ENCODE assay signal across 7 mouse cellular contexts in the genomic region with DNA sequence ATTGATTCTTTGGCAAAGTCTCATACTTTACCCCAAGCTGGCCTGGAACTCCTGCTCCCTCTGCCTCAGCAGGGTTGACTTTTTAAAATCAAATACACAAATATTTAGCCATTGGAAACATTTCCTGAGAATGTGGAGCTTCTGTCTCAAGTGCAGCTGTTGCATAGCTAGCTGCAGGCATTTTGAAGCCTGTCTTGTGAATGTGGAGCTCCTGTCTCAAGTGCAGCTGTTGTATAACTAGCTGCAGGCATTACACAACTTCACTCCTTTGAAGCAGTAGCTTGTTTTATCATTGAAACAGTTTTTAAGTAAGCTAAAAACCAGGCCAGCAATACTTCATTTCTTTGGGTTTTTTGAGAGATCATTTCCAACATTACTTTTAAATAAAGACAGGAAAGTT. TPM values are rescaled to one million over a fixed set of nuclear protein-coding genes. Genes with fewer than 3 reads are reported as not detected.
DNase-seq lines count a peak whose midpoint lies in the region; ATAC-seq and TF ChIP-seq lines count a peak whose summit lies in the region.

No protein-coding gene starts in this region.

- H3K36me3 ChIP-seq in spleen, adult 2 months (ENCODE audit: control insufficient read depth, insufficient read depth, low read length), result peaks cover 37% of the 10 kb centered on the region
- H3K36me3 ChIP-seq in midbrain, embryonic 11.5 days (ENCODE audit: control insufficient read depth, insufficient read depth, low read length), result no peaks in the 10 kb centered on the region

- no peak overlapping the region for H3K9ac ChIP-seq in midbrain, embryonic 11.5 days (ENCODE audit: low read length)

- no peak for ATAC-seq in midbrain, embryonic 11.5 days (ENCODE audit: low FRiP score)

- TF ChIP-seq CTCF in spleen, adult 2 months (IDR thresholded peaks at IDR 0.05; ENCODE audit: extremely low read depth, insufficient read depth, insufficient read length, insufficient replicate concordance), result no peak

- H3K4me2 ChIP-seq in midbrain, embryonic 11.5 days, result peak overlapping the region; percentile 11; the same call in 1 of the 2 replicates

- H3K4me3 ChIP-seq in spleen, adult 2 months (ENCODE audit: extremely low read depth, insufficient read depth, insufficient read length), result peak overlapping the region; percentile 69
- H3K4me3 ChIP-seq in midbrain, embryonic 11.5 days (ENCODE audit: low read depth, low read length), result no peak overlapping the region

- no peaks in the 10 kb centered on the region for H3K27me3 ChIP-seq in spleen, adult 2 months (ENCODE audit: control insufficient read depth, insufficient read depth, low read length)
- H3K27me3 ChIP-seq in midbrain, embryonic 11.5 days (ENCODE audit: control insufficient read depth, insufficient read depth, low read length), result no peaks in the 10 kb centered on the region

- H3K27ac ChIP-seq in spleen, adult 2 months (ENCODE audit: insufficient read depth, low read length), result peak overlapping the region; percentile 92
- H3K27ac ChIP-seq in midbrain, embryonic 11.5 days (ENCODE audit: low read depth, low read length), result no peak overlapping the region

- no peaks in the 10 kb centered on the region for H3K9me3 ChIP-seq in midbrain, embryonic 11.5 days (ENCODE audit: control insufficient read depth, low read length)

- peaks cover 3% of the 10 kb centered on the region; the same call in 1 of the 2 replicates for H3K4me1 ChIP-seq in spleen, adult 2 months (ENCODE audit: control insufficient read depth, insufficient read depth, insufficient read length)
- H3K4me1 ChIP-seq in midbrain, embryonic 11.5 days (ENCODE audit: control insufficient read depth, insufficient read depth, low read length), result peaks cover 3% of the 10 kb centered on the region; the same call in 1 of the 2 replicates

- TF ChIP-seq POLR2A in spleen, adult 2 months (IDR thresholded peaks at IDR 0.05; ENCODE audit: low read depth, low read length), result peak; percentile 42

- DNase-seq in spleen, adult 2 months (ENCODE audit: low read depth in 1 of 2, low spot score in 2 of 2), result peak in 1 of 2 experiments; percentile 38
- no peak for DNase-seq in spleen, adult 12 weeks (ENCODE audit: low spot score)
- peak; percentile 61 for DNase-seq in fat pad, adult 2 months (ENCODE audit: extremely low read depth, low read depth, low spot score)
- peak; percentile 50 to 58 for DNase-seq in kidney, postnatal 25 days
- peak; percentile 84 for DNase-seq in midbrain, embryonic 11.5 days (ENCODE audit: low spot score, missing footprints)
- no peak for DNase-seq in layer of hippocampus, postnatal 25 days (ENCODE audit: extremely low spot score in 1 of 2, low spot score in 1 of 2)
- DNase-seq in right cerebral cortex, adult 18-20 months, result no peak

RNA-seq across cellular contexts. Expression of gene Clec2d, which starts 1.3 kb away (rescaled TPM):
- 47.0 and 47.4 TPM in 2 replicates for polyA plus RNA-seq in spleen, adult 2 months (2012; rRNA removed)
- polyA plus RNA-seq in midbrain, embryonic 11.5 days (2014; fragmentation: Nextera tagmentation; extraction: Ambion mirVana), result not detected in 2 replicates
- 1 to 10 TPM; 6.2 to 7.4 TPM for total RNA-seq in layer of hippocampus, postnatal 25 days (2021)

Comparison
In these comparisons a context has a peak if more than half of its experiments do, and no peak if none do; other contexts are left out.
1. DNase-seq: peak in fat pad, adult 2 months (single experiment), kidney, postnatal 25 days (2 of 2) and midbrain, embryonic 11.5 days (single experiment); none in spleen, adult 12 weeks (single experiment), layer of hippocampus, postnatal 25 days (0 of 2) and right cerebral cortex, adult 18-20 months (single experiment).
2. RNA of gene Clec2d, which starts 1.3 kb away (polyA plus RNA-seq): 47.0 to 47.4 TPM in spleen, adult 2 months; not detected in midbrain, embryonic 11.5 days; every median in the first group is over 10 times any median in the second.